Mouse (Mus musculus) MEL (cell line): ENCODE measurements around the gene Cnn2. TPM values are rescaled to one million over a fixed set of nuclear protein-coding genes. Genes with fewer than 3 reads are reported as not detected.
A peak's percentile ranks its signal among the peaks of the same experiment; 100 is the strongest.

Source experiments
- DNase-seq: peaks from one replicate; pipeline ENCODE4 v3.0.0; 2011; ENCODE audit warnings: low read depth, low spot score
- H3K27ac ChIP-seq: 2 replicates; pipeline ENCODE4 v1.5.1; 2012; ENCODE audit warnings: low read depth, mild to moderate bottlenecking, control low read depth, low read length, moderate library complexity; ENCODE audit not compliant: control insufficient read depth
- H3K27me3 ChIP-seq, 2 experiments: fragments of 150-350 bp in 1 of 2; sonication (generic) in 1 of 2; 2 replicates each; pipeline ENCODE4 v1.6.1; 2012; ENCODE audit warnings: low read length in 2 of 2, mild to moderate bottlenecking in 2 of 2, improper control_type of control experiment in 1 of 2, moderate library complexity in 1 of 2; ENCODE audit not compliant: insufficient read depth in 2 of 2, control insufficient read depth in 1 of 2
- H3K36me3 ChIP-seq, 2 experiments: 2 replicates each; pipeline ENCODE4 v1.6.1; 2012 to 2014; ENCODE audit warnings: low read length in 2 of 2, improper control_type of control experiment in 1 of 2, inconsistent platforms in 1 of 2, mild to moderate bottlenecking in 1 of 2; ENCODE audit not compliant: insufficient read depth in 2 of 2, control insufficient read depth in 1 of 2
- H3K4me1 ChIP-seq, 2 experiments: fragments of 150-350 bp in 1 of 2; sonication (generic) in 1 of 2; 2 replicates each; pipeline ENCODE4 v1.6.1; 2012; ENCODE audit warnings: low read length in 2 of 2, improper control_type of control experiment in 1 of 2, mild to moderate bottlenecking in 1 of 2; ENCODE audit not compliant: insufficient read depth in 2 of 2, control insufficient read depth in 1 of 2
- H3K4me3 ChIP-seq, 2 experiments: fragments of 150-350 bp in 1 of 2; sonication (generic) in 1 of 2; 2 replicates each; pipeline ENCODE4 v1.5.1; 2012; ENCODE audit warnings: low read depth in 2 of 2, low read length in 2 of 2, mild to moderate bottlenecking in 2 of 2, moderate library complexity in 2 of 2, control low read depth in 1 of 2, improper control_type of control experiment in 1 of 2; ENCODE audit not compliant: control insufficient read depth in 1 of 2, insufficient read depth in 1 of 2
- H3K79me2 ChIP-seq: 2 replicates; pipeline ENCODE4 v1.6.1; 2012; ENCODE audit warnings: mild to moderate bottlenecking, low read length, moderate library complexity; ENCODE audit not compliant: control insufficient read depth, poor library complexity, insufficient read depth
- H3K9ac ChIP-seq: 2 replicates; pipeline ENCODE4 v1.6.1; 2012; ENCODE audit warnings: low read depth, mild to moderate bottlenecking, control low read depth, low read length, moderate library complexity; ENCODE audit not compliant: control insufficient read depth, poor library complexity, severe bottlenecking
- H3K9me3 ChIP-seq: fragments of 150-350 bp; sonication (generic); replicated peaks from 2 replicates; pipeline ENCODE4 v1.6.1; 2012; ENCODE audit warnings: mild to moderate bottlenecking, low read length, improper control_type of control experiment, moderate library complexity; ENCODE audit not compliant: insufficient read depth
- BHLHE40 ChIP-seq: IDR thresholded peaks from 2 replicates; pipeline ENCODE4 v1.6.1; 2012; ENCODE audit warnings: low read depth, mild to moderate bottlenecking, inconsistent platforms, low read length, improper control_type of control experiment, borderline replicate concordance
- CHD1 ChIP-seq: IDR thresholded peaks from 2 replicates; pipeline ENCODE4 v1.6.1; 2012; ENCODE audit warnings: low read depth, mild to moderate bottlenecking, inconsistent platforms, low read length, improper control_type of control experiment
- CHD2 ChIP-seq: IDR thresholded peaks from 2 replicates; pipeline ENCODE4 v1.6.1; 2011; ENCODE audit warnings: low read length, improper control_type of control experiment
- ELF1 ChIP-seq: IDR thresholded peaks from 2 replicates; pipeline ENCODE4 v1.6.1; 2014; ENCODE audit warnings: low read depth, mild to moderate bottlenecking, inconsistent platforms, low read length, improper control_type of control experiment, moderate library complexity
- GABPA ChIP-seq: IDR thresholded peaks from 2 replicates; pipeline ENCODE4 v1.6.1; 2012; ENCODE audit warnings: low read depth, mild to moderate bottlenecking, inconsistent platforms, low read length, improper control_type of control experiment, moderate library complexity
- JUND ChIP-seq: IDR thresholded peaks from 2 replicates; pipeline ENCODE4 v1.6.1; 2011; ENCODE audit warnings: low read depth, mild to moderate bottlenecking, improper control_type of control experiment, low read length
- MAFK ChIP-seq: IDR thresholded peaks from 2 replicates; pipeline ENCODE4 v1.6.1; 2011; ENCODE audit warnings: low read depth, mild to moderate bottlenecking, low read length, improper control_type of control experiment, borderline replicate concordance
- MAZ ChIP-seq: IDR thresholded peaks from 2 replicates; pipeline ENCODE4 v1.6.1; 2012; ENCODE audit warnings: low read depth, mild to moderate bottlenecking, inconsistent platforms, low read length, improper control_type of control experiment
- MXI1 ChIP-seq: IDR thresholded peaks from 2 replicates; pipeline ENCODE4 v1.6.1; 2011; ENCODE audit warnings: mild to moderate bottlenecking, low read depth, low read length, improper control_type of control experiment
- MYC ChIP-seq: IDR thresholded peaks from 2 replicates; pipeline ENCODE4 v1.6.1; 2011; ENCODE audit warnings: low read depth, mild to moderate bottlenecking, low read length, improper control_type of control experiment, moderate library complexity
- NRF1 ChIP-seq: IDR thresholded peaks from 2 replicates; pipeline ENCODE4 v1.6.1; 2014; ENCODE audit warnings: low read depth, mild to moderate bottlenecking, inconsistent platforms, low read length, improper control_type of control experiment, moderate library complexity; ENCODE audit not compliant: poor library complexity, insufficient read depth, severe bottlenecking
- POLR2A ChIP-seq, 2 experiments: IDR thresholded peaks; 2 replicates each; pipeline ENCODE4 v1.6.1; 2011 to 2012; ENCODE audit warnings: low read length in 2 of 2, mild to moderate bottlenecking in 2 of 2, control low read depth in 1 of 2, improper control_type of control experiment in 1 of 2, low read depth in 1 of 2, moderate library complexity in 1 of 2; ENCODE audit not compliant: control insufficient read depth in 1 of 2, insufficient read depth in 1 of 2, poor library complexity in 1 of 2
- POLR2AphosphoS2 ChIP-seq: IDR thresholded peaks from 2 replicates; pipeline ENCODE4 v1.6.1; 2011; ENCODE audit warnings: low read length, improper control_type of control experiment
- POLR2AphosphoS5 ChIP-seq: IDR thresholded peaks from 2 replicates; pipeline ENCODE4 v1.6.1; 2012; ENCODE audit warnings: low read depth, borderline replicate concordance, mild to moderate bottlenecking, inconsistent platforms, low read length, moderate library complexity, mixed read lengths
- RAD21 ChIP-seq: IDR thresholded peaks from 2 replicates; pipeline ENCODE4 v1.6.1; 2011; ENCODE audit warnings: mild to moderate bottlenecking, low read depth, low read length, improper control_type of control experiment
- RCOR1 ChIP-seq: IDR thresholded peaks from 2 replicates; pipeline ENCODE4 v1.6.1; 2012; ENCODE audit warnings: low read depth, mild to moderate bottlenecking, inconsistent platforms, low read length, improper control_type of control experiment
- SIN3A ChIP-seq: IDR thresholded peaks from 2 replicates; pipeline ENCODE4 v1.6.1; 2012; ENCODE audit warnings: low read length, improper control_type of control experiment, inconsistent platforms
- SMC3 ChIP-seq: IDR thresholded peaks from 2 replicates; pipeline ENCODE4 v1.6.1; 2011; ENCODE audit warnings: low read depth, low read length, improper control_type of control experiment
- TAL1 ChIP-seq: IDR thresholded peaks from 2 replicates; pipeline ENCODE4 v1.6.1; 2012; ENCODE audit warnings: mild to moderate bottlenecking, inconsistent platforms, low read length, moderate library complexity, mixed read lengths
- TBP ChIP-seq: IDR thresholded peaks from 2 replicates; pipeline ENCODE4 v1.8.0; 2011; ENCODE audit warnings: low read depth, low read length, improper control_type of control experiment
- TCF12 ChIP-seq: IDR thresholded peaks from 2 replicates; pipeline ENCODE4 v1.6.1; 2014; ENCODE audit warnings: low read depth, mild to moderate bottlenecking, inconsistent platforms, low read length, improper control_type of control experiment, moderate library complexity
- UBTF ChIP-seq: IDR thresholded peaks from 2 replicates; pipeline ENCODE4 v1.6.1; 2012; ENCODE audit warnings: low read depth, mild to moderate bottlenecking, inconsistent platforms, low read length, improper control_type of control experiment, moderate library complexity, borderline replicate concordance; ENCODE audit not compliant: insufficient read depth
- USF1 ChIP-seq: IDR thresholded peaks from 2 replicates; pipeline ENCODE4 v1.6.1; 2014; ENCODE audit warnings: low read depth, mild to moderate bottlenecking, inconsistent platforms, low read length, improper control_type of control experiment, moderate library complexity
- USF2 ChIP-seq, 2 experiments: IDR thresholded peaks; 2 replicates each; pipeline ENCODE4 v1.6.1; 2011 to 2012; ENCODE audit warnings: improper control_type of control experiment in 2 of 2, low read length in 2 of 2, borderline replicate concordance in 1 of 2, inconsistent platforms in 1 of 2, low read depth in 1 of 2, mild to moderate bottlenecking in 1 of 2; ENCODE audit not compliant: insufficient read depth in 1 of 2
- ZC3H11A ChIP-seq: IDR thresholded peaks from 2 replicates; pipeline ENCODE4 v1.6.1; 2012; ENCODE audit warnings: low read depth, mild to moderate bottlenecking, inconsistent platforms, low read length, improper control_type of control experiment
- ZKSCAN1 ChIP-seq: IDR thresholded peaks from 2 replicates; pipeline ENCODE4 v1.6.1; 2012; ENCODE audit warnings: low read depth, mild to moderate bottlenecking, inconsistent platforms, low read length, improper control_type of control experiment, moderate library complexity
- ZMIZ1 ChIP-seq: IDR thresholded peaks from 2 replicates; pipeline ENCODE4 v1.6.1; 2012; ENCODE audit warnings: low read depth, mild to moderate bottlenecking, inconsistent platforms, low read length, improper control_type of control experiment, moderate library complexity
- ZNF384 ChIP-seq: IDR thresholded peaks from 2 replicates; pipeline ENCODE4 v1.6.1; 2012; ENCODE audit warnings: low read depth, mild to moderate bottlenecking, inconsistent platforms, low read length, improper control_type of control experiment
- polyA plus RNA-seq, 2 experiments: library from polyadenylated mRNA; stranded (reverse) in 1 of 2; unstranded in 1 of 2; fragments of >175 nt in 1 of 2; fragments of >200 nt in 1 of 2; gene quantifications; 2 replicates each; pipeline versions ENCODE4 v1.2.1 to v1.2.4; 2012; ENCODE audit warnings: low replicate concordance in 2 of 2, low read depth in 1 of 2; ENCODE audit not compliant: insufficient read length in 2 of 2, insufficient read depth in 1 of 2, missing spikeins in 1 of 2
- total RNA-seq: library from RNA; depleted of rRNA; stranded (reverse); fragments of 300-350 nt; gene quantifications from 2 replicates; pipeline ENCODE4 v1.2.3, GENCODE M21; 2012

The Cnn2 gene
- total and polyA plus RNA-seq, 3 experiments = 8.7 to 25.3 TPM; not detected in 1

- TF ChIP-seq ZKSCAN1 = no peak
- TF ChIP-seq ZMIZ1 = no peak
- peak; percentile 62; the same call in 1 of the 2 replicates for TF ChIP-seq TBP
- TF ChIP-seq UBTF = no peak
- 0 out of 2 replicates have a peak, but pooled peaks have one; percentile 16 for TF ChIP-seq MAFK
- TF ChIP-seq ZC3H11A = no peak
- TF ChIP-seq TCF12 = peak; percentile 34; the same call in 1 of the 2 replicates
- TF ChIP-seq POLR2AphosphoS5 = no peak; the same call in 1 of the 2 replicates
- TF ChIP-seq GABPA = no peak
- TF ChIP-seq TAL1 = no peak
- TF ChIP-seq NRF1 = no peak
- TF ChIP-seq MAZ = peak; percentile 95
- TF ChIP-seq BHLHE40 = peak; percentile 95
Measured at GRCm38 (mm10) chr10:80016511-80016910, 28.1 kb downstream of the Cnn2 start, which contains the start of gene Arhgap45 (continued).

- Histone ChIP-seq H3K27me3 (no peaks in the 10 kb centered on the region), H3K9ac (peak overlapping the region; percentile 84), H3K36me3 (peaks cover 0 to 11% of the 10 kb centered on the region in 2 experiments; a peak in 3 of 4 replicates), H3K79me2 (peaks cover 12% of the 10 kb centered on the region), H3K27ac (peak overlapping the region; percentile 80), H3K4me3 (peak overlapping the region; percentile 74 to 98), H3K4me1 (peaks cover 10 to 19% of the 10 kb centered on the region in 2 experiments), H3K9me3 (no peaks in the 10 kb centered on the region)
- DNase-seq = peak; percentile 55
- TF ChIP-seq NRF1 (no peak), POLR2A (IDR thresholded peaks at IDR 0.05; ENCODE audit: control insufficient read depth in 1 of 2, insufficient read depth in 1 of 2, low read depth in 1 of 2, low read length in 2 of 2, poor library complexity in 1 of 2) (0 out of 4 replicates have a peak, but pooled peaks of 1 of the 2 experiments have one; percentile 10)
Measured at GRCm38 (mm10) chr10:80016931-80017330, 28.5 kb downstream of the Cnn2 start.

- DNase-seq = peak; percentile 80
- TF ChIP-seq CHD2 = peak; percentile 55
- TF ChIP-seq ZKSCAN1 = no peak
- no peak for TF ChIP-seq MYC
- TF ChIP-seq BHLHE40 = 0 out of 2 replicates have a peak, but pooled peaks have one; percentile 33
- TF ChIP-seq USF2 (IDR thresholded peaks at IDR 0.05; ENCODE audit: borderline replicate concordance in 1 of 2, insufficient read depth in 1 of 2, low read depth in 1 of 2, low read length in 2 of 2) = no peak
- peak; percentile 48 for TF ChIP-seq SIN3A
- TF ChIP-seq RAD21 = no peak
- no peak for TF ChIP-seq UBTF
- TF ChIP-seq TBP = no peak
- TF ChIP-seq MXI1 = 0 out of 2 replicates have a peak, but pooled peaks have one; percentile 16
- TF ChIP-seq USF1 = no peak
- no peak for TF ChIP-seq ZMIZ1
- peak; percentile 94 for TF ChIP-seq ELF1
- no peak for TF ChIP-seq TAL1
- TF ChIP-seq SMC3 = no peak
- TF ChIP-seq ZNF384 = no peak
- no peak for TF ChIP-seq MAFK
- no peak for TF ChIP-seq RCOR1
- no peak for TF ChIP-seq CHD1
- no peak for TF ChIP-seq JUND
- no peak for TF ChIP-seq POLR2AphosphoS2
Measured at GRCm38 (mm10) chr10:80017361-80017760, 29.0 kb downstream of the Cnn2 start.

More at GRCm38 (mm10) chr10:80017361-80017760, 29.0 kb downstream of the Cnn2 start:
- Histone ChIP-seq H3K27ac (peak overlapping the region; percentile 80), H3K4me3 (peak overlapping the region; percentile 74 to 98), H3K4me1 (peaks cover 10 to 19% of the 10 kb centered on the region in 2 experiments), H3K27me3 (no peaks in the 10 kb centered on the region), H3K79me2 (peaks cover 12% of the 10 kb centered on the region), H3K36me3 (peaks cover 0 to 11% of the 10 kb centered on the region in 2 experiments; a peak in 3 of 4 replicates), H3K9ac (peak overlapping the region; percentile 84), H3K9me3 (no peaks in the 10 kb centered on the region)
